Comparison of ENCODE assay signal across 28 mouse cellular contexts in the genomic region with DNA sequence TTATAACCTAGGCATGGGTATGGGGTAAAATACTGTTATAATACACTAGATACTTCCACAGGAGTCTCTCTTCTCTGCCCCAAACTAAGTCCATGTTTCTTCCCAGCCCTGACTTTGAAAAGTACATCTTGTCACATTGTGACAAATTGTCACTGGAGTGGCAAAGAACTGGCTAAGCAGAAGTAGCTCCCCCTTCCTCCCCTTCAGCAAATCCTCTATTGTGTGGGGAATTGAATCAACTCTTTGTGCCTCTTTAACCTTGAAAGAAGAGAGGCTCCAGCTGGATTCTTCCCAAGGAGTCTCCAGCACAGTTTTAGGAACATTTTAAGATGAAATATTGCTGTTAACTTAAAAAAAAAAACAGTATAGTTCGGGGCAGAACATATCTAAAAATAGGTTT. TPM values are rescaled to one million over a fixed set of nuclear protein-coding genes. Genes with fewer than 3 reads are reported as not detected.
A peak's percentile ranks its signal among the peaks of the same experiment; 100 is the strongest.
DNase-seq lines count a peak whose midpoint lies in the region; ATAC-seq and TF ChIP-seq lines count a peak whose summit lies in the region.
"Had no signal": no experiment of that assay in that cellular context is flagged by ENCODE, and none has a peak within 500 bp of the region (broad histone marks: within the 10 kb centered on the region; RNA-seq: fewer than 3 reads in every experiment).

No protein-coding gene starts in this region.

- DNase-seq in embryo, embryonic 10 days (ENCODE audit: low spot score) = peak; percentile 34
- DNase-seq in embryo, embryonic 9.5 days (ENCODE audit: extremely low spot score) = no peak
- peak; percentile 66 for DNase-seq in kidney, postnatal 0 days (ENCODE audit: low spot score)
- no peak for DNase-seq in kidney, postnatal 25 days
- DNase-seq in neural tube, embryonic 11.5 days (ENCODE audit: low spot score) = no peak
- DNase-seq in neural tube, embryonic 10.5 days (ENCODE audit: extremely low spot score, low spot score) = no peak
- DNase-seq in heart, postnatal 36 days = no peak
- DNase-seq: adrenal gland, postnatal 36 days; cerebellum, adult 11 months; cerebellum, adult 9-11 months; forebrain, postnatal 0 days; gastrocnemius, postnatal 14 days; heart, adult 11 months; kidney, adult 9 months; kidney, postnatal 36 days; lung, adult 18-20 months; thymus, postnatal 25 days had no signal

- H3K4me1 ChIP-seq in kidney, postnatal 0 days (replicated peaks; ENCODE audit: insufficient read depth, low read length) = no peaks in the 10 kb centered on the region
- no peaks in the 10 kb centered on the region for H3K4me1 ChIP-seq in neural tube, embryonic 11.5 days (ENCODE audit: control insufficient read depth, insufficient read depth, low read length)
- no peaks in the 10 kb centered on the region; the same call in 1 of the 2 replicates for H3K4me1 ChIP-seq in neural tube, embryonic 15.5 days
- H3K4me1 ChIP-seq: embryonic facial prominence, embryonic 15.5 days; hindbrain, embryonic 15.5 days; limb, embryonic 13.5 days; liver, embryonic 12.5 days had no signal

- intact Hi-C loops in heart, postnatal 36 days (cut with DNase I) = no loop called here

- no peak overlapping the region for H3K4me2 ChIP-seq in kidney, postnatal 0 days (ENCODE audit: low read length)
- no peak overlapping the region for H3K4me2 ChIP-seq in neural tube, embryonic 11.5 days (ENCODE audit: low read depth)
- no peak overlapping the region for H3K4me2 ChIP-seq in neural tube, embryonic 15.5 days
- H3K4me2 ChIP-seq: embryonic facial prominence, embryonic 15.5 days; heart, embryonic 11.5 days; hindbrain, embryonic 15.5 days; limb, embryonic 13.5 days; liver, embryonic 12.5 days; neural tube, embryonic 13.5 days had no signal

- no peak for ATAC-seq in kidney, postnatal 0 days (replicated peaks; ENCODE audit: low FRiP score, low read depth)
- ATAC-seq in neural tube, embryonic 11.5 days (ENCODE audit: insufficient read depth, low FRiP score, low TSS enrichment) = no peak
- no peak for ATAC-seq in neural tube, embryonic 15.5 days (ENCODE audit: low FRiP score)
- ATAC-seq: forebrain, postnatal 0 days; intestine, embryonic 16.5 days; liver, embryonic 12.5 days had no signal

- H3K36me3 ChIP-seq in kidney, postnatal 0 days (ENCODE audit: insufficient read depth, low read length) = no peaks in the 10 kb centered on the region
- H3K36me3 ChIP-seq in neural tube, embryonic 11.5 days (ENCODE audit: control insufficient read depth, insufficient read depth, low read length) = no peaks in the 10 kb centered on the region
- no peaks in the 10 kb centered on the region for H3K36me3 ChIP-seq in neural tube, embryonic 15.5 days
- H3K36me3 ChIP-seq: embryonic facial prominence, embryonic 15.5 days; hindbrain, embryonic 15.5 days; limb, embryonic 13.5 days; liver, embryonic 12.5 days; neural tube, embryonic 13.5 days had no signal

- H3K27me3 ChIP-seq in kidney, postnatal 0 days (ENCODE audit: insufficient read depth, low read length) = no peaks in the 10 kb centered on the region
- no peaks in the 10 kb centered on the region for H3K27me3 ChIP-seq in neural tube, embryonic 11.5 days (ENCODE audit: control insufficient read depth, insufficient read depth, low read length)
- H3K27me3 ChIP-seq in neural tube, embryonic 15.5 days (replicated peaks) = no peaks in the 10 kb centered on the region
- H3K27me3 ChIP-seq: embryonic facial prominence, embryonic 15.5 days; hindbrain, embryonic 15.5 days; limb, embryonic 13.5 days; neural tube, embryonic 13.5 days had no signal

- WGBS in kidney, postnatal 0 days = 29% methylated on average over 1 of the region's 1 CpGs
- WGBS in neural tube, embryonic 11.5 days = 30% methylated on average over 1 of the region's 1 CpGs
- 5% methylated on average over 1 of the region's 1 CpGs for WGBS in neural tube, embryonic 15.5 days

- no peak overlapping the region for H3K27ac ChIP-seq in kidney, postnatal 0 days
- H3K27ac ChIP-seq in neural tube, embryonic 11.5 days (ENCODE audit: low read depth, low read length) = peak overlapping the region; percentile 39; the same call in 1 of the 2 replicates
- H3K27ac ChIP-seq in neural tube, embryonic 15.5 days (replicated peaks) = 0 out of 2 replicates have a peak overlapping the region, but pooled peaks have one; percentile 23
- H3K27ac ChIP-seq: embryonic facial prominence, embryonic 15.5 days; hindbrain, embryonic 15.5 days; limb, embryonic 13.5 days; liver, embryonic 12.5 days had no signal

- no peak overlapping the region for H3K4me3 ChIP-seq in kidney, postnatal 0 days (replicated peaks; ENCODE audit: low read depth, low read length)
- H3K4me3 ChIP-seq in neural tube, embryonic 11.5 days (ENCODE audit: low read depth, low read length) = no peak overlapping the region
- no peak overlapping the region for H3K4me3 ChIP-seq in neural tube, embryonic 15.5 days (replicated peaks)
- H3K4me3 ChIP-seq: embryonic facial prominence, embryonic 15.5 days; hindbrain, embryonic 15.5 days; limb, embryonic 13.5 days; liver, embryonic 12.5 days; neural tube, embryonic 13.5 days had no signal

- no peaks in the 10 kb centered on the region for H3K9me3 ChIP-seq in kidney, postnatal 0 days (replicated peaks; ENCODE audit: low read length)
- H3K9me3 ChIP-seq in neural tube, embryonic 11.5 days (ENCODE audit: control insufficient read depth, low read length) = no peaks in the 10 kb centered on the region
- H3K9me3 ChIP-seq in neural tube, embryonic 15.5 days (replicated peaks) = no peaks in the 10 kb centered on the region
- H3K9me3 ChIP-seq: embryonic facial prominence, embryonic 15.5 days; hindbrain, embryonic 15.5 days; limb, embryonic 13.5 days; liver, embryonic 12.5 days; neural tube, embryonic 13.5 days had no signal

- no peak for TF ChIP-seq CTCF in kidney, postnatal 0 days (IDR thresholded peaks at IDR 0.05; ENCODE audit: low read depth)

- H3K9ac ChIP-seq in kidney, postnatal 0 days (ENCODE audit: low read depth, low read length) = no peak overlapping the region
- no peak overlapping the region for H3K9ac ChIP-seq in neural tube, embryonic 11.5 days (ENCODE audit: low read length)
- H3K9ac ChIP-seq in neural tube, embryonic 15.5 days (replicated peaks) = no peak overlapping the region
- H3K9ac ChIP-seq: embryonic facial prominence, embryonic 15.5 days; forebrain, postnatal 0 days; hindbrain, embryonic 15.5 days; limb, embryonic 13.5 days; liver, embryonic 12.5 days; neural tube, embryonic 13.5 days had no signal

RNA-seq across cellular contexts. Expression of gene Plg, which starts 25.6 kb away (rescaled TPM):
- 0.13 and 0.20 TPM in 2 replicates for polyA plus RNA-seq in kidney, postnatal 0 days (2015; fragmentation: Nextera tagmentation; extraction: Ambion mirVana)
- polyA plus RNA-seq in neural tube, embryonic 11.5 days (2014; fragmentation: Nextera tagmentation; extraction: Ambion mirVana) = 0.11 TPM in 1 of 2 replicates, not detected in the other
- polyA plus RNA-seq in neural tube, embryonic 15.5 days (2015; fragmentation: Nextera tagmentation; extraction: Ambion mirVana) = 0.10 and 0.49 TPM in 2 replicates
- not detected for total RNA-seq in heart, postnatal 36 days (2021)
- total RNA-seq: common myeloid progenitor, adult 5-6 weeks; forebrain, postnatal 0 days; gastrocnemius, postnatal 14 days; megakaryocyte-erythroid progenitor cell, adult 5-6 weeks had no signal
- polyA plus RNA-seq: embryonic facial prominence, embryonic 15.5 days; heart, postnatal 0 days had no signal

RNA-seq across cellular contexts. Expression of gene Map3k4, which starts 34.2 kb away (rescaled TPM):
- 52.5 and 58.7 TPM in 2 replicates for polyA plus RNA-seq in kidney, postnatal 0 days (2015; fragmentation: Nextera tagmentation; extraction: Ambion mirVana)
- polyA plus RNA-seq in neural tube, embryonic 11.5 days (2014; fragmentation: Nextera tagmentation; extraction: Ambion mirVana) = 38.4 and 45.0 TPM in 2 replicates
- polyA plus RNA-seq in neural tube, embryonic 15.5 days (2015; fragmentation: Nextera tagmentation; extraction: Ambion mirVana) = 36.4 and 37.1 TPM in 2 replicates
- 10 to 100 TPM; 45.8 to 46.6 TPM for total RNA-seq in heart, postnatal 36 days (2021)

Comparison
In these comparisons a context has a peak if more than half of its experiments do, and no peak if none do; other contexts are left out.
1. DNase-seq: peak in embryo, embryonic 10 days (single experiment) and kidney, postnatal 0 days (single experiment); none in embryo, embryonic 9.5 days (single experiment), kidney, postnatal 25 days (0 of 2), neural tube, embryonic 11.5 days (single experiment), neural tube, embryonic 10.5 days (single experiment) and heart, postnatal 36 days (0 of 2).